ENCODE assay signal across 23 mouse cellular contexts in genomic region chr12:107888049-107888448, GRCm38 (mm10).
DNase-seq lines count a peak whose midpoint lies in the region; ATAC-seq and TF ChIP-seq lines count a peak whose summit lies in the region.
"Had no signal": no experiment of that assay in that cellular context is flagged by ENCODE, and none has a peak within 500 bp of the region (broad histone marks: within the 10 kb centered on the region; RNA-seq: fewer than 3 reads in every experiment).

No protein-coding gene starts in this region.

- peak overlapping the region; percentile 18; the same call in 1 of the 2 replicates for H3K27ac ChIP-seq in layer of hippocampus, adult 2 months
- peak overlapping the region; percentile 71 for H3K27ac ChIP-seq in embryonic facial prominence, embryonic 10.5 days (replicated peaks)
- peak overlapping the region; percentile 67 for H3K27ac ChIP-seq in limb, embryonic 12.5 days
- H3K27ac ChIP-seq in stomach, postnatal 0 days (replicated peaks) = 0 out of 2 replicates have a peak overlapping the region, but pooled peaks have one; percentile 45
- H3K27ac ChIP-seq: heart, embryonic 15.5 days; intestine, embryonic 15.5 days; liver, embryonic 12.5 days; neural tube, embryonic 15.5 days had no signal

- 84% methylated on average over 5 of the region's 5 CpGs for WGBS in embryonic facial prominence, embryonic 10.5 days
- 61% methylated on average over 5 of the region's 5 CpGs for WGBS in limb, embryonic 12.5 days
- WGBS in stomach, postnatal 0 days = 44% methylated on average over 5 of the region's 5 CpGs

- no peaks in the 10 kb centered on the region for H3K9me3 ChIP-seq in embryonic facial prominence, embryonic 10.5 days
- no peaks in the 10 kb centered on the region for H3K9me3 ChIP-seq in limb, embryonic 12.5 days
- H3K9me3 ChIP-seq in stomach, postnatal 0 days (ENCODE audit: control insufficient read depth, low read length) = no peaks in the 10 kb centered on the region
- H3K9me3 ChIP-seq: embryonic facial prominence, embryonic 12.5 days; heart, embryonic 15.5 days; intestine, embryonic 15.5 days; liver, embryonic 12.5 days; neural tube, embryonic 15.5 days had no signal

- no peak overlapping the region for H3K4me2 ChIP-seq in limb, embryonic 12.5 days
- H3K4me2 ChIP-seq in stomach, postnatal 0 days (replicated peaks; ENCODE audit: low read depth) = no peak overlapping the region
- H3K4me2 ChIP-seq: embryonic facial prominence, embryonic 12.5 days; heart, embryonic 15.5 days; intestine, embryonic 15.5 days; liver, embryonic 12.5 days; midbrain, embryonic 11.5 days; neural tube, embryonic 15.5 days had no signal

- H3K4me3 ChIP-seq in layer of hippocampus, adult 2 months = no peak overlapping the region
- no peak overlapping the region for H3K4me3 ChIP-seq in embryonic facial prominence, embryonic 10.5 days
- H3K4me3 ChIP-seq in limb, embryonic 12.5 days (replicated peaks) = no peak overlapping the region
- H3K4me3 ChIP-seq in stomach, postnatal 0 days (ENCODE audit: low read depth, low read length) = no peak overlapping the region
- H3K4me3 ChIP-seq: embryonic facial prominence, embryonic 12.5 days; heart, embryonic 15.5 days; intestine, embryonic 15.5 days; liver, embryonic 12.5 days; neural tube, embryonic 15.5 days had no signal

- no peak for TF ChIP-seq EP300 in stomach, postnatal 0 days (optimal IDR thresholded peaks at IDR 0.05)

- H3K36me3 ChIP-seq in embryonic facial prominence, embryonic 10.5 days (replicated peaks) = no peaks in the 10 kb centered on the region
- no peaks in the 10 kb centered on the region for H3K36me3 ChIP-seq in limb, embryonic 12.5 days
- no peaks in the 10 kb centered on the region for H3K36me3 ChIP-seq in stomach, postnatal 0 days (ENCODE audit: control insufficient read depth, insufficient read depth, low read length)
- H3K36me3 ChIP-seq: embryonic facial prominence, embryonic 12.5 days; heart, embryonic 15.5 days; intestine, embryonic 15.5 days; liver, embryonic 12.5 days; neural tube, embryonic 15.5 days had no signal

- DNase-seq in layer of hippocampus, adult 2 months (ENCODE audit: low spot score in 2 of 2) = no peak
- DNase-seq in layer of hippocampus, adult 18-20 months (ENCODE audit: low spot score in 2 of 2) = no peak
- no peak for DNase-seq in embryonic facial prominence, embryonic 10.5 days (ENCODE audit: low spot score)
- no peak for DNase-seq in stomach, postnatal 0 days (ENCODE audit: low spot score)
- DNase-seq in left cerebral cortex, adult 11 months (ENCODE audit: low spot score) = no peak
- no peak for DNase-seq in spleen, postnatal 10 days (ENCODE audit: low spot score in 2 of 2)
- DNase-seq: adrenal gland, postnatal 14 days; gastrocnemius, postnatal 36 days; heart, postnatal 4 days; kidney, adult 8-10 months; kidney, postnatal 10 days; lung, adult 18-20 months; lung, postnatal 10 days; right cerebral cortex, adult 18-20 months; thymus, postnatal 25 days had no signal

- ATAC-seq in limb, embryonic 12.5 days (ENCODE audit: insufficient number of reproducible peaks, insufficient read depth, low FRiP score, low TSS enrichment, low read depth) = no peak
- ATAC-seq in stomach, postnatal 0 days (ENCODE audit: low FRiP score, low TSS enrichment) = peak; percentile 75; the same call in 1 of the 2 replicates
- ATAC-seq: hindbrain, embryonic 16.5 days; intestine, embryonic 15.5 days; liver, embryonic 12.5 days had no signal

- H3K4me1 ChIP-seq in embryonic facial prominence, embryonic 10.5 days = peaks cover 56% of the 10 kb centered on the region
- peaks cover 49% of the 10 kb centered on the region for H3K4me1 ChIP-seq in limb, embryonic 12.5 days (replicated peaks)
- H3K4me1 ChIP-seq in stomach, postnatal 0 days (replicated peaks; ENCODE audit: control insufficient read depth, insufficient read depth) = no peaks in the 10 kb centered on the region
- H3K4me1 ChIP-seq: liver, embryonic 12.5 days; neural tube, embryonic 15.5 days had no signal

- H3K9ac ChIP-seq in limb, embryonic 12.5 days (replicated peaks) = no peak overlapping the region
- H3K9ac ChIP-seq in stomach, postnatal 0 days (ENCODE audit: low read length) = no peak overlapping the region
- H3K9ac ChIP-seq: embryonic facial prominence, embryonic 12.5 days; heart, embryonic 15.5 days; intestine, embryonic 15.5 days; liver, embryonic 12.5 days; neural tube, embryonic 15.5 days had no signal

- TF ChIP-seq CTCF in layer of hippocampus, adult 2 months (conservative IDR thresholded peaks at IDR 0.05) = no peak
- TF ChIP-seq CTCF in stomach, postnatal 0 days (IDR thresholded peaks at IDR 0.05; ENCODE audit: low read depth) = no peak

- H3K27me3 ChIP-seq in embryonic facial prominence, embryonic 10.5 days (replicated peaks; ENCODE audit: low read depth, poor library complexity, severe bottlenecking) = peaks cover 16% of the 10 kb centered on the region; the same call in 1 of the 2 replicates
- H3K27me3 ChIP-seq in limb, embryonic 12.5 days = no peaks in the 10 kb centered on the region
- no peaks in the 10 kb centered on the region for H3K27me3 ChIP-seq in stomach, postnatal 0 days (ENCODE audit: control insufficient read depth, insufficient read depth, low read length)
- H3K27me3 ChIP-seq: embryonic facial prominence, embryonic 12.5 days; intestine, embryonic 15.5 days; liver, embryonic 12.5 days; neural tube, embryonic 15.5 days had no signal

Comparison
In these comparisons a context has a peak if more than half of its experiments do, and no peak if none do; other contexts are left out.
1. H3K27ac ChIP-seq: peak in every context shown above with its lines; median percentile 71 in embryonic facial prominence, embryonic 10.5 days; 67 in limb, embryonic 12.5 days; 45 in stomach, postnatal 0 days; 18 in layer of hippocampus, adult 2 months.